Mouse (Mus musculus): ENCODE measurements around the gene Dhx33.
A peak's percentile ranks its signal among the peaks of the same experiment; 100 is the strongest.

Dhx33 gene

GRCm38 (mm10) chr11:70982030-70982429, 22.2 kb downstream of the Dhx33 start:
- DNase-seq (ENCODE audit: low spot score), result no peak

DNA sequence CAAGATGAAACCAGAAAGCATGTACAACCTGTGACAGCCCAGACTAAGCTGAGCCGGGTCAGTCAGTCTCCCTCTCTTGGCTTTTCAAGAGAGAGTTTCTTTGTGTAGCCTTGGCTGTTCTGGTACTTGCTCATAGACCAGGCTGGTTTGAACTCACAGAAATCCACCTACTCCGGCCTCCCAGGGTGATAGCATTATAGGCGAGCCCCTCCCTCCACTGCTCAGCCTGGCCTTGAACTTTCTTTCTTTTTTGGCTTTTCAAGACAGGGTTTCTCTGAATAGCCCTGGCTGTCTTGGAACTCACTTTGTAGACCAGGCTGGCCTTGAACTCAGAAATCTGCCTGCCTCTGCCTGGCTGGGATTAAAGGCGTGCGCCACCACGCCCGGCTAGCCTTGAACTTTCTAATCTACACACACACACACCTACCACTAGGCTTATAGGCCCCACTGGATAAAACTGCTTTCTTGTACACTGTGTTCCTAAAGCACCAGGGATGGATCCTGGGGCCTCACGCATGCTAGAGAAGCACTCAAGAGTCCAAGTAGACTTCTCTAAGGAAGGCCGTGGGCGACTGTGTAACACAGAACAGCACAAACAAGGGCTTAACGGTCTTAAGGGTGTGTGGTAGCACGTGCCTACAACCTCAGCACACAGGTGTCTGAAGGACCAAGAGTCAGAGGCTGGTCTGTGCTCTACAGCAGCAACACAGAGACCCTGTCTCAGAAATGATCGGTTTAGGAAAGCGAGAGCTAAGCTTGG, 23.3 kb downstream of the Dhx33 start:
- DNase-seq (ENCODE audit: low spot score), result no peak

DNA sequence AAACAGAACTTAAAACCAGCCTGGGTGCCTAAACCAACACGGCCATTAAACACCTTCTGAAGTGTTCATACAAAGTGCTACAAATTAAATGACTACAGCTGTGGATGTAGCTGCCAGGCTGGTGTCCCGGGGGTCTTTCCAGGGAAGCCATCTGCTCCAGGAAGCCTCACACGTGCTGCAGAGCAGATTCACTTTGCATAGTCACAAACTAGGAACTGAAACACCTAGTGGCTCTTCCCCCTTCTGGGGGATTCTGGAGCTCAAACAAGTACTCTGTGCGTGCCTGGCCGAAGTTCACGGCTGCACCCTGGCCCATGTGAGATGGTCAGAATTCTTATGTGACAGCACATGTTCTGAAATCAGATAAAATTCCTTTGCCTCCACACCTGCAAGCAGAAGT, 24.0 kb downstream of the Dhx33 start:
- no peak for DNase-seq (ENCODE audit: low spot score)

DNA sequence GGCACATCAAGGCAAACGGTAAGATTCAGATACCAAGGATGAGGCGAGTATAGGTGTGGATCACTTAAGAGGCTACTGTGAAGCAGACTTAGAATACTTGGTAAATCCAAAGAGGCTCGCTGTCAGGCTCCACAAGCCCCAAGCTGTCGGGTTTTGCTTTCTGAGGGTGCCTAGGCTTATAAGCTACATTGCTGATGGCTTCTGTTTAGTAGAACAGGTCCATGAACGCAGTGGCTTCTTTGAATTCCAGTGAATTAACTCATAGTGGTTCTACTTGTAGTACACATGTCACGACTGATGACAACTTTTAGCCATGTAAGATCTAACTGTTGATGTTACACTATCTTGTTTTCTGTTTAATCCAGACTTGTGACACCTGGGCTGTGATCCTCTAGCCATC, 26.9 kb downstream of the Dhx33 start:
- no peak for DNase-seq (ENCODE audit: low spot score)

- DNase-seq (ENCODE audit: low spot score), result peak; percentile 31
Observed at GRCm38 (mm10) chr11:70975193-70975592, 29.0 kb downstream of the Dhx33 start.

GRCm38 (mm10) chr11:70973947-70974346, 30.3 kb downstream of the Dhx33 start:
- DNase-seq (ENCODE audit: low spot score), result no peak

GRCm38 (mm10) chr11:70972586-70972985, 31.7 kb downstream of the Dhx33 start:
- DNase-seq (ENCODE audit: low spot score), result no peak

GRCm38 (mm10) chr11:70970560-70971540, 33.4 kb downstream of the Dhx33 start:
- DNase-seq (ENCODE audit: low spot score), result no peak

DNA sequence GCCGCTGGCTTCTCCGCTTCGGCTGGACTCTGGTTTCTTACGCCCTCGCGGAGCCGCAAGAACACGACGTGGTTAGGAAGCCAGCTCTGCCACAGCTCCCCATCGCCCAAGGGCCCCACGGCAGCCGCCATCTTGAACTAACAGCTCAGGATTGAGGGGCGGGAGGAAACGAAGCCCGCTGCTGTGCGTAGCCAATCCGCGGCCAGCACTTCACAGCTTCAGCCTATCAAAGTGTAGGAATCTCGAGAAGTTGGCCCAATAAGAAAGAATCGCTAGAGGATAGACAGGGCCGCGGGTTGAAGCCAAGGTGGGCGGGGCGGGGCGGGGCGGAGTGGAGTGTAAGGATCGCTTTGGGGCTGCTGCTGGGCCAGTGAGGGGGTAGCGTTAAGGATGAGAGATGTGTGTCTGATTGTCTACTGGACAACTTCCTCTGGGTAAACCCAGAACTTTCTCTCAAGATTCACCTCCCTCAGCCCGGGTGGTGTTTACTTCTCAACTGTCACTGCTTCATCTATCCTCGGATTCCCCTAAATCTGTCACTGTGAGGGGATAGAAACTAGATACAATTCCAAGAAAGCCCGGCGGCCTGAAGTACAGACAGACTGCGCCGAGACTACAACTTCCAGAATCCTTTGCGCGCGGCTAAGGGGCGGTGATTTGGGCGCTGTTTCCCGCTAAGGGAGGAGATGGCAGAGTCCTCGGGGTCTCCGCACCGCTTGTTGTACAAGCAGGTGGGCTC, 34.2 kb downstream of the Dhx33 start, which contains the start of the genes Nup88 and Rpain:
Gene Nup88 (minus strand): TSS at position 153 of the 739 bp plus-strand sequence.
Gene Rpain (plus strand): TSS at position 393 of the 739 bp plus-strand sequence.
- peak; percentile 93 for DNase-seq (ENCODE audit: low spot score)

DNA sequence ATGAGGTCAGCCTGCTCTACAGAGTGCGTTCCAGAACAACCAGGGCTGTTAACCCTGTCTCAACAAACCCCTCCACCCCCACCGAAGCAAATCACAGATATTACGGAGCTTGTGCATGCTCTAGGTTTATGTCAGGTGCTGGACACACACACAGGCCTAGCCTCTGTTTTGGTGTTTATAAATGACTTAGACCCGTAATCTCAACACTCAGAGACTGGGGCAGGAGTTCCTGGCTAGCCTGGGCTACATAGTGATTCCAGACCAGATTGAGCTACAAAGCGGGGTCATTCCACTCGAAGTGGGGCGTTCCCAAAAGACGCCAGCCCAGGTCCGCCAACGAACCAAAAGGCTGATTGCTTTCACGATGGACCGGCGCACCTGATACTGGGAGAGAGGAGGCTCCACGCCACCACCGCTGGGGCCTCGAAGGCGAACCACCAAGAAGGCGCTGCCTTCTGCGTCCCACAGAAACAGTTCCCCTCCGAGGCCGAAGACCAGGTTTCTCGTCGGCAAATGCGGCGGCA, 34.9 kb downstream of the Dhx33 start:
- DNase-seq (ENCODE audit: low spot score), result no peak

- DNase-seq (ENCODE audit: low spot score), result no peak
Observed at GRCm38 (mm10) chr11:70964222-70964907, 39.9 kb downstream of the Dhx33 start.

GRCm38 (mm10) chr11:70960786-70961554, 43.3 kb downstream of the Dhx33 start:
- DNase-seq (ENCODE audit: low spot score), result no peak

DNA sequence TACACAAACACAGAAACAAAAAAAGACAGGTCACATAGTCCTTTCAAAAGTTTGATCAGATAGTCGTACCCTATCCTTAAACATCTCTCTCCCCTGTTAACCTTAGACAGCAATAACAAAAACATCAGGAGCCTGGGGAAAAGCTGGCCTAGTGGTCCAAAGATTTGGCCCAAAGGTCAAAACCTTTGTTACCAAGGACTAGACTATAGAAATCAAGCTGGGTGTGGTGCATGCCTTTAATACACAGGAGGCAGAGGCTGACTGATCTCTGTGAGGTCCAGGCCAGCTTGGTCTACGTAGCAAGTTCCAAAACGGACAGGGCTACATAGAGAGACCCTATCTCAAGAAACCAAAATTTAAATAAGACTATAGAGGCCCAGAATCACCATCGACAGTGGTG, 49.5 kb downstream of the Dhx33 start:
- DNase-seq (ENCODE audit: low spot score), result no peak

DNA sequence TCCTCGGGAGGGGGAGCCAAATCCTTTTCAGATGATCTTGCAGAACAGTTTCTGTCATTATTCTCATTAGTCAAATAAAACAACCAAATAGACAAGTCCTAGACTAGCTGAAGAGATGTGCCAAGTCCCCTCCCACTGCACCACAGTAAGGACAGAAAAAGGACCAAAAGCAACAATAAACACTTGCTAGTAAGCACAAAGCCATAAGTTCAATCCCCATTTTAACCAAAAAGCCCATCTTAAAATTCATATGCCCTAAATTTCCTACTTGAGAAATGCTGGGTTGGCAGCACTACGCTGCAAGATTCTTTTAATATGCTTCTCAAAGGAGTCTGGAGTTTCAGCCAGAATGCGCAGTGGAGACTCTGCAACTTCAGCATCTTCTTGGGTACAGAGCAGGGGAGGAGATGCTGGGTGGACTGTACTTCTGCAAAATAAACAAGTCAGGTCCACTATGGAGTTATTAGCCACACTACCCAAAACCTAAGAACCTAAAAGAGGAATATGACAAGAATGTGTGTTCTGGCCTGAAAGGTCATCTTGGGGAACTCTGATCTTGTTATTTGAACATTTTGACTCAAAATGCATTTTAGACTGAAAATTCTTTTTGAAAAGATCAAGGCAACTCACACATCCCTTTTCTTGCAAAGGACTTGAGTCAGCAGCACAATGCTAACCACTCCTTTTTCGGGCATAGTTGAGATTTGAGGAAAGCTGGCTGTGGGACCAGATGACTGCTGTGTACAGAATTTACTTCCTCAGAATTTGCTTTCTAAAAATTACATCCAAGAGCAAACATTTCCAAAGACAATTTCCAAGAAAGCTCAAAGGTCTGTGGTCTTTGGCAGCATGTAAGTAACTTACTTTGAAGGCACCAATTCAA, 59.1 kb downstream of the Dhx33 start:
- DNase-seq (ENCODE audit: low spot score), result no peak

- no peak for DNase-seq (ENCODE audit: low spot score)
Observed at GRCm38 (mm10) chr11:70943651-70944050, 60.6 kb downstream of the Dhx33 start.

DNA sequence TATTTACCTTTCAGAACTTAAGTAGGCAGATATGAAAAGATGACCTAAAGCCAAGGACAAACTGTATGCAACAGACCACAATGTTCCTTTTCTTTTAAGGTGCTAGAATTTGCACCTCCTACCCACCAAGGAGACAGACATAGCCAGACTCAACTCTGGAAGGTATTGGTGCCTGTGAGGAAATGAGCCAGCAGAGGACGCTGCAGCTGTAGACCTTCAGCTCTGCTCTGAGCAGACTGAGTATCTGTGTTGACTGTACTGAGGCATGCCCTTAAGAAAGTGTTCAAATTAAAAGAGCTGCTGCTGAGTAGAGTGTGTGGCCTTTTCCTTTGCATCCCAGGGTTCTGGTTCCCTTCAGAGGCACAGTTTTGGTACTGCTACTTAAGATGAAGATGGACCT, 61.6 kb downstream of the Dhx33 start:
- DNase-seq (ENCODE audit: low spot score), result no peak

DNA sequence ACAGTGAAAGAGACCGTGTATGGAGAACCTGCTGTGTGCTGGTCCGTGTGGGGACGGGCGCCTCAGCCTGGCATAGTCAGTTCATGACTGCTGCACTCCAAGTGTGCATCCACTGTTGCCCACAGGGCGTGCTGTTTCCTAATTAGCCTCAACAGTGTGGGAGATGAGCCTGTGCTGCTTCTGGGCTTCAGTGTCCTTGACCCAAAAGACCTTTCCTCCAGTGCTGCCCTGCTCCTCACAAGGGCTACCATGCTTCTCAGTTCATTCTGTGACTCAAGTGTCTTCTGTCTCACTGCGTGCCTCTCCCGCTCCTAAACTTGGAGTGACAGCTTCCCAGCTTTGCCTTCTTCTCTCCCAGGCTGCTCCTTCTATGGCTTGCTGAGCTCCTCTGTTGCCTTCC, 68.9 kb downstream of the Dhx33 start:
- DNase-seq (ENCODE audit: low spot score), result no peak
